Mouse (Mus musculus) midbrain, embryonic 13.5 days (tissue): ENCODE data around the gene Slc22a14. TPM values are rescaled to one million over a fixed set of nuclear protein-coding genes. Genes with fewer than 3 reads are reported as not detected.

ENCODE experiments used
- ATAC-seq: fragments of 200-750 bp; cut with Nextera tagmentation; 2 replicates; pipeline ENCODE4 v1.8.0; 2017; ENCODE audit warnings: mild to moderate bottlenecking, moderate TSS enrichment, moderate library complexity
- H3K27ac ChIP-seq: fragments of 300-500 bp; sonication (generic); 2 replicates; pipeline ENCODE4 v1.5.1; 2015; ENCODE audit warnings: inconsistent platforms, mild to moderate bottlenecking, moderate library complexity
- H3K27me3 ChIP-seq: fragments of 300-500 bp; sonication (generic); 2 replicates; pipeline ENCODE4 v1.6.1; 2015; ENCODE audit warnings: mild to moderate bottlenecking, inconsistent platforms
- H3K36me3 ChIP-seq: fragments of 300-500 bp; sonication (generic); 2 replicates; pipeline ENCODE4 v1.6.1; 2015; ENCODE audit warnings: mild to moderate bottlenecking, inconsistent platforms
- H3K4me1 ChIP-seq: fragments of 300-500 bp; sonication (generic); replicated peaks from 2 replicates; pipeline ENCODE4 v1.6.1; 2015; ENCODE audit warnings: inconsistent platforms
- H3K4me2 ChIP-seq: fragments of 300-500 bp; sonication (generic); replicated peaks from 2 replicates; pipeline ENCODE4 v1.6.1; 2015; ENCODE audit warnings: moderate library complexity, mild to moderate bottlenecking, inconsistent platforms
- H3K4me3 ChIP-seq: fragments of 300-500 bp; sonication (generic); replicated peaks from 2 replicates; pipeline ENCODE4 v1.5.1; 2015; ENCODE audit warnings: mild to moderate bottlenecking, inconsistent platforms
- H3K9ac ChIP-seq: fragments of 300-500 bp; sonication (generic); replicated peaks from 2 replicates; pipeline ENCODE4 v1.6.1; 2015; ENCODE audit warnings: mild to moderate bottlenecking, inconsistent platforms
- H3K9me3 ChIP-seq: fragments of 300-500 bp; sonication (generic); 2 replicates; pipeline ENCODE4 v1.6.1; 2016; ENCODE audit warnings: mild to moderate bottlenecking, inconsistent platforms
- WGBS: fragments of 180-500 bp; shearing (Covaris S2); methylation state at CpG from one replicate; pipeline ENCODE4 v1.1.7; 2015; 5-methylcytosine and 5-hydroxymethylcytosine counted together
- polyA plus RNA-seq: library from polyadenylated mRNA; unstranded; fragments of >200 nt; fragmentation: Nextera tagmentation; extraction: Ambion mirVana; gene quantifications from 2 replicates; pipeline ENCODE4 v1.2.1, GENCODE M21; 2015

The Slc22a14 gene
- polyA plus RNA-seq, 1 experiment from 2014 or later: 0.11 TPM

- WGBS: 96% methylated on average over 4 of the region's 4 CpGs
- H3K9ac ChIP-seq: no peak within 1 kb of the TSS
These were observed 156.4 kb downstream of the Slc22a14 start, which contains the start of gene Slc22a13 for GRCm38 (mm10) chr9:119208998-119209397. Slc22a13 (minus strand) TSS chr9:119209098.

GRCm38 (mm10) chr9:119207113-119207512, 158.2 kb downstream of the Slc22a14 start:
- no peak for ATAC-seq
- WGBS: 83% methylated on average over 4 of the region's 4 CpGs
- peaks cover 8% of the 10 kb centered on the region for H3K9me3 ChIP-seq
- H3K36me3 ChIP-seq: no peaks in the 10 kb centered on the region
- no peaks in the 10 kb centered on the region for H3K4me1 ChIP-seq
- no peaks in the 10 kb centered on the region for H3K27me3 ChIP-seq
- no peak overlapping the region for H3K27ac ChIP-seq
- H3K4me3 ChIP-seq: no peak overlapping the region
- H3K4me2 ChIP-seq: no peak overlapping the region
- H3K9ac ChIP-seq: no peak overlapping the region

More at GRCm38 (mm10) chr9:119208998-119209397, 156.4 kb downstream of the Slc22a14 start, which contains the start of gene Slc22a13:
- ATAC-seq: no peak
- Histone ChIP-seq H3K4me1 (no peaks in the 10 kb centered on the region), H3K36me3 (no peaks in the 10 kb centered on the region), H3K9me3 (peaks cover 8% of the 10 kb centered on the region), H3K27me3 (no peaks in the 10 kb centered on the region), H3K4me3 (no peak within 1 kb of the TSS), H3K4me2 (no peak within 1 kb of the TSS), H3K27ac (no peak within 1 kb of the TSS)

GRCm38 (mm10) chr9:119206666-119207065, 158.7 kb downstream of the Slc22a14 start:
- no peak overlapping the region for H3K9ac ChIP-seq
- no peaks in the 10 kb centered on the region for H3K4me1 ChIP-seq
- no peak overlapping the region for H3K27ac ChIP-seq
- no peak for ATAC-seq
- 79% methylated on average over 2 of the region's 2 CpGs for WGBS
- no peaks in the 10 kb centered on the region for H3K36me3 ChIP-seq
- no peak overlapping the region for H3K4me2 ChIP-seq
- H3K9me3 ChIP-seq: peaks cover 8% of the 10 kb centered on the region
- no peaks in the 10 kb centered on the region for H3K27me3 ChIP-seq
- no peak overlapping the region for H3K4me3 ChIP-seq

- no peak overlapping the region for H3K9ac ChIP-seq
- no peak for ATAC-seq
- 98% methylated on average over 5 of the region's 5 CpGs for WGBS
These were observed 159.6 kb downstream of the Slc22a14 start for GRCm38 (mm10) chr9:119205756-119206155.

GRCm38 (mm10) chr9:119203617-119204016, 161.7 kb downstream of the Slc22a14 start:
- Histone ChIP-seq H3K36me3 (no peaks in the 10 kb centered on the region), H3K4me2 (no peak overlapping the region), H3K27me3 (no peaks in the 10 kb centered on the region), H3K27ac (no peak overlapping the region), H3K9me3 (peaks cover 8% of the 10 kb centered on the region), H3K4me3 (no peak overlapping the region), H3K9ac (no peak overlapping the region), H3K4me1 (no peaks in the 10 kb centered on the region)
- WGBS: 95% methylated on average over 9 of the region's 9 CpGs
- no peak for ATAC-seq

More at GRCm38 (mm10) chr9:119205756-119206155, 159.6 kb downstream of the Slc22a14 start:
- no peak overlapping the region for H3K4me2 ChIP-seq
- H3K27ac ChIP-seq: no peak overlapping the region
- no peaks in the 10 kb centered on the region for H3K4me1 ChIP-seq
- no peaks in the 10 kb centered on the region for H3K36me3 ChIP-seq
- H3K9me3 ChIP-seq: peaks cover 8% of the 10 kb centered on the region
- no peaks in the 10 kb centered on the region for H3K27me3 ChIP-seq
- no peak overlapping the region for H3K4me3 ChIP-seq

GRCm38 (mm10) chr9:119201653-119202052, 163.7 kb downstream of the Slc22a14 start:
- ATAC-seq: no peak
- no peak overlapping the region for H3K4me3 ChIP-seq
- no peak overlapping the region for H3K27ac ChIP-seq
- H3K9ac ChIP-seq: no peak overlapping the region
- no peaks in the 10 kb centered on the region for H3K36me3 ChIP-seq
- H3K4me1 ChIP-seq: no peaks in the 10 kb centered on the region
- no peaks in the 10 kb centered on the region for H3K27me3 ChIP-seq
- H3K4me2 ChIP-seq: no peak overlapping the region
- H3K9me3 ChIP-seq: peaks cover 8% of the 10 kb centered on the region
- 93% methylated on average over 5 of the region's 5 CpGs for WGBS

- ATAC-seq: no peak
- H3K27me3 ChIP-seq: no peaks in the 10 kb centered on the region
- no peak overlapping the region for H3K27ac ChIP-seq
- no peak overlapping the region for H3K4me2 ChIP-seq
- no peak overlapping the region for H3K4me3 ChIP-seq
- H3K36me3 ChIP-seq: no peaks in the 10 kb centered on the region
- H3K9me3 ChIP-seq: peaks cover 4% of the 10 kb centered on the region
- WGBS: 83% methylated on average over 10 of the region's 10 CpGs
- H3K9ac ChIP-seq: no peak overlapping the region
- H3K4me1 ChIP-seq: no peaks in the 10 kb centered on the region
These were observed 166.0 kb downstream of the Slc22a14 start for GRCm38 (mm10) chr9:119199151-119199861.

- no peaks in the 10 kb centered on the region for H3K9me3 ChIP-seq
- H3K27me3 ChIP-seq: no peaks in the 10 kb centered on the region
- H3K4me1 ChIP-seq: no peaks in the 10 kb centered on the region
- ATAC-seq: no peak
- H3K9ac ChIP-seq: no peak overlapping the region
- H3K36me3 ChIP-seq: no peaks in the 10 kb centered on the region
- H3K27ac ChIP-seq: no peak overlapping the region
- WGBS: 38% methylated on average over 11 of the region's 11 CpGs
- no peak overlapping the region for H3K4me3 ChIP-seq
- H3K4me2 ChIP-seq: no peak overlapping the region
These were observed 173.0 kb downstream of the Slc22a14 start for GRCm38 (mm10) chr9:119192202-119192990.

- H3K27ac ChIP-seq: no peak overlapping the region
- no peak overlapping the region for H3K4me3 ChIP-seq
- H3K9me3 ChIP-seq: no peaks in the 10 kb centered on the region
- H3K27me3 ChIP-seq: no peaks in the 10 kb centered on the region
- ATAC-seq: no peak
- 59% methylated on average over 3 of the region's 3 CpGs for WGBS
- H3K4me2 ChIP-seq: no peak overlapping the region
- no peak overlapping the region for H3K9ac ChIP-seq
- H3K36me3 ChIP-seq: no peaks in the 10 kb centered on the region
- H3K4me1 ChIP-seq: no peaks in the 10 kb centered on the region
These were observed 184.1 kb downstream of the Slc22a14 start for GRCm38 (mm10) chr9:119181241-119181728.

GRCm38 (mm10) chr9:119179292-119179691, 186.1 kb downstream of the Slc22a14 start:
- Histone ChIP-seq H3K4me3 (no peak overlapping the region), H3K4me2 (no peak overlapping the region), H3K9ac (no peak overlapping the region), H3K27me3 (no peaks in the 10 kb centered on the region), H3K9me3 (no peaks in the 10 kb centered on the region), H3K4me1 (no peaks in the 10 kb centered on the region), H3K27ac (no peak overlapping the region), H3K36me3 (no peaks in the 10 kb centered on the region)
- 93% methylated on average over 11 of the region's 11 CpGs for WGBS
- ATAC-seq: no peak

- no peaks in the 10 kb centered on the region for H3K4me1 ChIP-seq
- WGBS: 99% methylated on average over 2 of the region's 2 CpGs
- H3K4me2 ChIP-seq: no peak overlapping the region
- H3K9ac ChIP-seq: no peak overlapping the region
- no peaks in the 10 kb centered on the region for H3K36me3 ChIP-seq
- H3K27me3 ChIP-seq: no peaks in the 10 kb centered on the region
- ATAC-seq: no peak
- H3K27ac ChIP-seq: no peak overlapping the region
- H3K9me3 ChIP-seq: no peaks in the 10 kb centered on the region
- no peak overlapping the region for H3K4me3 ChIP-seq
These were observed 197.7 kb downstream of the Slc22a14 start for GRCm38 (mm10) chr9:119167608-119168007.

- ATAC-seq: no peak
- no peak overlapping the region for H3K9ac ChIP-seq
- no peaks in the 10 kb centered on the region for H3K4me1 ChIP-seq
- H3K4me3 ChIP-seq: no peak overlapping the region
- H3K4me2 ChIP-seq: no peak overlapping the region
- H3K27me3 ChIP-seq: no peaks in the 10 kb centered on the region
- no peaks in the 10 kb centered on the region for H3K36me3 ChIP-seq
- WGBS: 97% methylated on average over 6 of the region's 6 CpGs
- no peaks in the 10 kb centered on the region for H3K9me3 ChIP-seq
- H3K27ac ChIP-seq: no peak overlapping the region
These were observed 199.8 kb downstream of the Slc22a14 start for GRCm38 (mm10) chr9:119165548-119165947.
